Mouse (Mus musculus): Measurements from ENCODE around the gene Pla2g4a. TPM values are rescaled to one million over a fixed set of nuclear protein-coding genes. Genes with fewer than 3 reads are reported as not detected.

The Pla2g4a gene
- 15.3 and 15.4 TPM in 2 replicates for polyA plus RNA-seq (2016; fragmentation: Nextera tagmentation; extraction: Ambion mirVana)

DNA sequence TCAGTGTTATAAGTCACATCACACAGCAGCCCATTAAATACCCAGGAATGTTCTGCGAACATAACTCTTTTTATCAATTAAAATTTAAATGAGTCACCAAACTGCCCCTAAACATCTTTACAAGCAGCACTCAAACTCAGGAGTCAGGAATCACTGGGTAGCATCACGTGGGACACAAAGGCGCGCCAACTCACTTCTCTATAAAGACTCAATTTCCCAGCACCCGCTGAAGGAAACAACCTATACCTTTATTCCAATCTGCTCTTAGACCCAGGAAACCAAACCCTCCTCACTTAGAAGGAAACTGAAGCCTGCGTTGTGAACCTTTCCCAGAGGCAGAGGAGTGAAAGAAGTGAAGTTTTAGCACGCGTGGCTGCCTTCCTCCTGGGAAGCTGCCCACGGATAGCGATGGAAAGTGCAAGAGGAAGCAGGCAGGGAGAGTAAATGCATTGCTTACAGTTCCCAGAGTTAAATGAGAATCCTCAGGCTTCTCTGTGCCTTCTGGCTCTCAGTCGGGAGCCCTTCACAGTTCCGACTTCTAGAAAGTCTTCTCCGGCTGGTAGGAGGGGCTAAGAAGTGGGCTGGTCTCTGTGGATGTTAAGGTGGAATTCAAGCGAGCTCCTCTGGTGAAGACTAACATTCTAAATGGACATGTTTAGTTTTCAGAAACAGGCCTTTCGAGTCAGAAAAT lies at the start of gene Pla2g4a:
TSS of gene Pla2g4a (minus strand) at position 557 of the 691 bp plus-strand sequence.
- peak within 1 kb of the TSS; percentile 57 for H3K4me2 ChIP-seq (replicated peaks)
- peak within 1 kb of the TSS; percentile 46 for H3K9ac ChIP-seq
- ATAC-seq (ENCODE audit: insufficient number of reproducible peaks, insufficient read depth, low FRiP score, low TSS enrichment), result peak; percentile 77; the same call in 1 of the 2 replicates
- 15% methylated on average over 15 of the region's 15 CpGs for WGBS
- H3K9me3 ChIP-seq, result no peaks in the 10 kb centered on the region
- peaks cover 6% of the 10 kb centered on the region; the same call in 1 of the 2 replicates for H3K4me1 ChIP-seq
- H3K27ac ChIP-seq, result peak within 1 kb of the TSS; percentile 83
- H3K27me3 ChIP-seq, result no peaks in the 10 kb centered on the region
- no peaks in the 10 kb centered on the region for H3K36me3 ChIP-seq
- H3K4me3 ChIP-seq, result peak within 1 kb of the TSS; percentile 42

DNA sequence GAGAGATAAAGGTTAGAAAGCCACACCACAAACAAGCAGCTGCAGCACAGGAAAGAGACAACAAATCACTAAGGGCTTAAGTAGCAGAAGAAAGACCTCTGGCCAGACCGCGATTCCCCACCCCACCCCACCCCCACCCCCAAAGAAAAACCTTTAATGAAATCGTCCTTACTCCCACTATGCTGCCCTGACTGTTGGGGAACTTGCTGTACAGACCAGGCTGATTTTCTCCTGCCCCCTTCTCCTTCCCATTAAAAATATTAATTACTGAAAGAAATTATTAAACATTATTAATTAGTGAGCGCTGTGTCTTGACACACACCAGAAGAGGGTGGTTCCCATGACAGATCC lies 49.5 kb upstream of the Pla2g4a start:
- no peak for ATAC-seq (ENCODE audit: insufficient number of reproducible peaks, insufficient read depth, low FRiP score, low TSS enrichment)
- Histone ChIP-seq H3K4me2 (replicated peaks) (no peak overlapping the region), H3K27me3 (no peaks in the 10 kb centered on the region)

GRCm38 (mm10) chr1:150009968-150010628 lies 49.0 kb upstream of the Pla2g4a start:
- Histone ChIP-seq H3K27ac (no peak overlapping the region), H3K9me3 (no peaks in the 10 kb centered on the region), H3K4me1 (no peaks in the 10 kb centered on the region), H3K36me3 (no peaks in the 10 kb centered on the region), H3K9ac (no peak overlapping the region), H3K4me3 (no peak overlapping the region), H3K4me2 (replicated peaks) (no peak overlapping the region), H3K27me3 (no peaks in the 10 kb centered on the region)
- WGBS, result 71% methylated on average over 18 of the region's 18 CpGs
- no peak for ATAC-seq (ENCODE audit: insufficient number of reproducible peaks, insufficient read depth, low FRiP score, low TSS enrichment)

More for the DNA sequence above, 49.5 kb upstream of the Pla2g4a start:
- Histone ChIP-seq H3K9me3 (no peaks in the 10 kb centered on the region), H3K9ac (no peak overlapping the region), H3K4me3 (no peak overlapping the region), H3K36me3 (no peaks in the 10 kb centered on the region), H3K4me1 (no peaks in the 10 kb centered on the region), H3K27ac (no peak overlapping the region)
- WGBS, result 43% methylated on average over 4 of the region's 4 CpGs

DNA sequence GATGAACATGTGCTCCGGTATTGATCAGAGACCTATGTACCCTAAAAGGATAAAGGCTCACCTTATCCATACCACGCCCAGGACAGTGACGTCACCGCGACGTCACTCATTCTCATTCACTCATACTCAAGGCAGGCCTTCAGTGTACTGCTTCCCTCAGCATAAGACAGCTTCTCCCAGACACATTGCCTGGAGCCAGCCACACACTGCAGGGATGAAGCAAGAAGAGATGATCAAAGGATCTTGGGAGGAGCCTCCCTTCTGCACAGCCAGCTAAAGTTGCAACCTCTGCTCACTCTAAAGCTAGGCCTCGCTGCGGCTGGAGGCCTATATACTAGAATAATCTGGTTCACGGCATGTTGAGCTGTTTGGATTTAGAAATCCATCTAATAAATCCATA lies 48.0 kb upstream of the Pla2g4a start:
- ATAC-seq (ENCODE audit: insufficient number of reproducible peaks, insufficient read depth, low FRiP score, low TSS enrichment), result peak; percentile 15; the same call in 1 of the 2 replicates
- no peak overlapping the region for H3K27ac ChIP-seq
- H3K4me2 ChIP-seq (replicated peaks), result no peak overlapping the region
- no peaks in the 10 kb centered on the region for H3K36me3 ChIP-seq
- H3K9ac ChIP-seq, result no peak overlapping the region
- no peaks in the 10 kb centered on the region for H3K4me1 ChIP-seq
- no peaks in the 10 kb centered on the region for H3K9me3 ChIP-seq
- no peaks in the 10 kb centered on the region for H3K27me3 ChIP-seq
- H3K4me3 ChIP-seq, result no peak overlapping the region
- WGBS, result 89% methylated on average over 9 of the region's 9 CpGs

DNA sequence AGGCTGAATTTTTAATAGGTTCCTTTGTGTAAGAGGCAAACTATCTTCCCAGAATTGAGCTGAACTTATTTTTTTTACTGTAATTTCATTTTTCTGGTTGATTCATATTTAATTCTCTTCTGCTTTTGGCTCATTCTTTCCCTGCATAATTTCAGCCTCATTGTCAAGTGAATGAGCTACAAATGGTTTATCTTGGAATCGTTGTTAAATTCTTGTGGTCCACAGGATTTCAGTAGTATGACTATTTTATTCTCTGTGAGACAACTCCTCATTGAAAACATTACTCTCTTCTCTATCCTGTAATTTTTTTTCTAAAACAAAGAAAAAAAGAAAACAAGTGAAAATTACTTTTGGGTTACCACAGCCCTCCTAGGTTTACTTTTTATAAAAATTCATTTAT lies 14.5 kb upstream of the Pla2g4a start:
- no peak for ATAC-seq (ENCODE audit: insufficient number of reproducible peaks, insufficient read depth, low FRiP score, low TSS enrichment)
- WGBS, result 77% methylated on average over 1 of the region's 1 CpGs
- H3K4me1 ChIP-seq, result no peaks in the 10 kb centered on the region

DNA sequence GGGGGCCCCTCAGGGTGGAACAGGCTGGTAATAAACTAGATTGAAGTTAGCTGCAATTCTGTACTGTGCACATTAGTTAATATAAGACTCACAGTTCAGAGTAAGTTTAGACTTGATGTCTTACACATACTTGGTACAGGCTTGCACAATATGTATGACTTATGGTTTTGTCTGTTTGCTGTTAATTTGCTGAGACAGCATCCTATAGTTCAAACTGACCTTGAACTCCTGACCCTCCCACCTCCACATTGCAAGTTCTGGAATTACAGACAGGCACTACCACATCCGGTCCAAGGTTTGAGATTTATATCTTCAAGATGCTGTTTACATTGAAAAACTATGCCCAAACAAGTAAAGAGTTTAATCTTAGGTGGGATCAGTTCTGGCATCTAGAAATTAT lies 4.7 kb upstream of the Pla2g4a start:
- Histone ChIP-seq H3K9me3 (no peaks in the 10 kb centered on the region), H3K4me3 (no peak overlapping the region), H3K4me1 (peaks cover 6% of the 10 kb centered on the region; the same call in 1 of the 2 replicates), H3K36me3 (no peaks in the 10 kb centered on the region), H3K4me2 (replicated peaks) (no peak overlapping the region; the same call in 1 of the 2 replicates), H3K9ac (no peak overlapping the region), H3K27ac (no peak overlapping the region), H3K27me3 (no peaks in the 10 kb centered on the region)
- WGBS, result 39% methylated on average over 1 of the region's 1 CpGs
- ATAC-seq (ENCODE audit: insufficient number of reproducible peaks, insufficient read depth, low FRiP score, low TSS enrichment), result 0 out of 2 replicates have a peak, but pooled peaks have one; percentile 32

More for the DNA sequence above, 14.5 kb upstream of the Pla2g4a start:
- H3K9me3 ChIP-seq, result no peaks in the 10 kb centered on the region
- no peak overlapping the region for H3K4me3 ChIP-seq
- H3K9ac ChIP-seq, result no peak overlapping the region
- H3K27me3 ChIP-seq, result no peaks in the 10 kb centered on the region
- no peak overlapping the region for H3K27ac ChIP-seq
- no peaks in the 10 kb centered on the region for H3K36me3 ChIP-seq
- H3K4me2 ChIP-seq (replicated peaks), result no peak overlapping the region

DNA sequence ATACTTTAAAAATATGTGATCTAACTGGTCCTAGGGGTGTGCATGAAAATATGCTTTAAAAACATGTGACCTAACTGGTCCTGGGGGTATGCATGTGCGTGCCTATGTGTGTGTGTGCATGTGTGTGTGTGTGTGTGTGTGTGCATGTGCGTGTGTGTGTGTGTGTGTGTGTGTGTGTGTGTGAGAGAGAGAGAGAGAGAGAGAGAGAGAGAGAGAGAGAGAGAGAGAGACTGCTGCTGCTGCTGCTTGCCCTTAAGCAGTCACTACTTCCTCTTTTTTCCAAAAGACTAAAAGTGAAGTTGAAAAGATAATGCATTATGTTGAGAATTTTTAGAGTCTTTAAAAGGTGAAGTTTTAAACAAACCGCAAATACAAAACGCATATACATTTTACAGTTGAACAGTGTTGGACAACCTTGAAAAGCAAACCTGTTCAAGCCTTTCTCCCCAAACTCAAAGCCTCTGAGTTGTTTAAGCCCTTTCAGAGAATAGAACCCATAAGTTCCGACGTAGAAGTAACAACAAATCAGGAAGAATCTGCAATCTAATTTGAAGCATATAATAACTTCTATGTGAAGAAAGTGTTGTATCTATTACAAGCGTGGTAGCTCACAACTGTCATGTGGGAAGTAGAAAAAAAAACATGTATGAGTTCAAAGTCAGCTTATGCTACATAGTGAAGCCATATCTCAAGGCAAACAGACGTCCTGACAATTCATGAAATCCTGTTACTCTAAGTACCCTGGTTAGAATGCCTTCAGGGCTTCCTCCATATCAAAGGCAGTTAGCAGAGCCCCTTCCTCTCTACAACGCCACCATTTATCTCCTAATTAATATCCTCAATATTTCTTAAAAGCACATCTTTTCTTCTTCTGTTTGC lies 574 bp upstream of the Pla2g4a start:
- Histone ChIP-seq H3K4me3 (peak overlapping the region; percentile 42), H3K4me2 (replicated peaks) (peak overlapping the region; percentile 57), H3K9ac (no peak overlapping the region), H3K9me3 (no peaks in the 10 kb centered on the region), H3K27ac (no peak overlapping the region), H3K36me3 (no peaks in the 10 kb centered on the region), H3K4me1 (peaks cover 6% of the 10 kb centered on the region; the same call in 1 of the 2 replicates), H3K27me3 (no peaks in the 10 kb centered on the region)
- WGBS, result 56% methylated on average over 9 of the region's 9 CpGs
- 0 out of 2 replicates have a peak, but pooled peaks have one; percentile 43 for ATAC-seq (ENCODE audit: insufficient number of reproducible peaks, insufficient read depth, low FRiP score, low TSS enrichment)

DNA sequence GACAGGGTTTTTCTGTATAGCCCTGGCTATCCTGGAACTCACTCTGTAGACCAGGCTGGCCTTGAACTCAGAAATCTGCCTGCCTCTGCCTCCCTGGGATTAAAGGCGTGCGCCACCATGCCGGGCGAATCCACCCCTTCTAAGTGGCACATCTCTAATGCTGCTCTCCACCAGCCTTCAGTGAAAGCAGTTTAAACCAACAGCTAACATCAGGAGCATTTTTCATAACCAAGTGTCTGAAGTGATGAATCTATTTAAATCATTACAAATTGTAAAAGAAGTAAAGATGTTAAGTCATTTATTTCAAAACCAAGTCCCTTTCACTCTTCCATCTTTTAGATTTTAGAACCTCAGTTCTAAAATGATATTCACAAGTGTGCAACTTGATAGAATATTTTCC lies 839 bp downstream of the Pla2g4a start:
- Histone ChIP-seq H3K27me3 (no peaks in the 10 kb centered on the region), H3K4me1 (no peaks in the 10 kb centered on the region), H3K36me3 (no peaks in the 10 kb centered on the region), H3K4me3 (peak overlapping the region; percentile 42; the same call in 1 of the 2 replicates), H3K27ac (no peak overlapping the region), H3K9me3 (no peaks in the 10 kb centered on the region), H3K4me2 (replicated peaks) (peak overlapping the region; percentile 57), H3K9ac (no peak overlapping the region)
- WGBS, result 92% methylated on average over 4 of the region's 4 CpGs
- ATAC-seq (ENCODE audit: insufficient number of reproducible peaks, insufficient read depth, low FRiP score, low TSS enrichment), result no peak

- WGBS, result 76% methylated on average over 1 of the region's 1 CpGs
- no peak overlapping the region for H3K4me3 ChIP-seq
- no peak overlapping the region for H3K4me2 ChIP-seq (replicated peaks)
- no peaks in the 10 kb centered on the region for H3K36me3 ChIP-seq
- no peaks in the 10 kb centered on the region for H3K27me3 ChIP-seq
- H3K9me3 ChIP-seq, result no peaks in the 10 kb centered on the region
- no peak for ATAC-seq (ENCODE audit: insufficient number of reproducible peaks, insufficient read depth, low FRiP score, low TSS enrichment)
- H3K9ac ChIP-seq, result no peak overlapping the region
- no peak overlapping the region for H3K27ac ChIP-seq
- no peaks in the 10 kb centered on the region for H3K4me1 ChIP-seq
Observed at GRCm38 (mm10) chr1:149959069-149959468, 2.0 kb downstream of the Pla2g4a start.

- ATAC-seq (ENCODE audit: insufficient number of reproducible peaks, insufficient read depth, low FRiP score, low TSS enrichment), result no peak
- Histone ChIP-seq H3K9me3 (no peaks in the 10 kb centered on the region), H3K4me2 (replicated peaks) (no peak overlapping the region), H3K4me3 (no peak overlapping the region), H3K27ac (no peak overlapping the region), H3K36me3 (no peaks in the 10 kb centered on the region), H3K27me3 (no peaks in the 10 kb centered on the region), H3K9ac (no peak overlapping the region), H3K4me1 (no peaks in the 10 kb centered on the region)
- WGBS, result 88% methylated on average over 4 of the region's 4 CpGs
Observed at GRCm38 (mm10) chr1:149955482-149955881, 5.6 kb downstream of the Pla2g4a start.

DNA sequence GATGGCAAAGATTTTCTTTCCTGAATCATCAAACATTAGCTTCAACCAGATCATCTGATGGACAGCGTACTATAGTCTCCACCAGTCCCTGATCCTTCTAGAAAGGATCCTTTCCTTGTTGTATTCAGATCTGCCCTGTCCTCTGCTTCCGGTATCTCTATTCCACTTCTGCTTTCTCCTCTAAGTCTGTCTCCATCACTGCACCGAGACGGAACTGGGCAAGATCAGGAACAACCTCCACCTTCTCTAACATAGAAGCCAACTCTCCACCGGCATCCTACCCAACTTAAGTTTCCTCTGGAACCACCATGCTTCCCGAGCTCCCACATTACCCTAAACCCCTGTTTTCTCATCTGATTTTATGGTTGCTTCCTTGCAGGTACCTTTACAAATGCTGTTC lies 7.1 kb downstream of the Pla2g4a start:
- H3K27ac ChIP-seq, result no peak overlapping the region

More for the DNA sequence above, 7.1 kb downstream of the Pla2g4a start:
- ATAC-seq (ENCODE audit: insufficient number of reproducible peaks, insufficient read depth, low FRiP score, low TSS enrichment), result no peak
- no peak overlapping the region for H3K4me2 ChIP-seq (replicated peaks)
- H3K4me3 ChIP-seq, result no peak overlapping the region
- no peak overlapping the region for H3K9ac ChIP-seq
- no peaks in the 10 kb centered on the region for H3K36me3 ChIP-seq
- no peaks in the 10 kb centered on the region for H3K9me3 ChIP-seq
- 90% methylated on average over 6 of the region's 6 CpGs for WGBS
- no peaks in the 10 kb centered on the region for H3K27me3 ChIP-seq
- H3K4me1 ChIP-seq, result no peaks in the 10 kb centered on the region
